Mouse (Mus musculus) lung, postnatal 0 days (tissue): ENCODE measurements at regions not wholly inside any gene's neighbourhood (a gene's known extent, or its start where the extent isn't known, plus 50 kb on each side); places are given as distances from the start of the nearest gene placed in this dataset.

Source experiments
- ATAC-seq: fragments of 200-750 bp; cut with Nextera tagmentation; 2 replicates; pipeline ENCODE4 v1.8.0; 2017; ENCODE audit warnings: moderate library complexity
- DNase-seq: peaks from one replicate; pipeline ENCODE4 v3.0.0-alpha.2; 2016; ENCODE audit warnings: low spot score
- H3K27ac ChIP-seq: fragments of 300-500 bp; sonication (generic); 2 replicates; pipeline ENCODE4 v1.5.1; 2014; ENCODE audit warnings: antibody characterized with exemption, mild to moderate bottlenecking, low read length, mixed read lengths
- H3K27me3 ChIP-seq: fragments of 300-500 bp; sonication (generic); replicated peaks from 2 replicates; pipeline ENCODE4 v1.6.1; 2014; ENCODE audit warnings: low read length, mixed read lengths; ENCODE audit not compliant: insufficient read depth
- H3K36me3 ChIP-seq: fragments of 300-500 bp; sonication (generic); 2 replicates; pipeline ENCODE4 v1.6.1; 2014; ENCODE audit warnings: low read length, mixed read lengths; ENCODE audit not compliant: insufficient read depth
- H3K4me1 ChIP-seq: fragments of 300-500 bp; sonication (generic); 2 replicates; pipeline ENCODE4 v1.6.1; 2014; ENCODE audit warnings: antibody characterized with exemption, low read depth, low read length, mixed read lengths; ENCODE audit not compliant: insufficient read depth
- H3K4me2 ChIP-seq: fragments of 300-500 bp; sonication (generic); replicated peaks from 2 replicates; pipeline ENCODE4 v1.6.1; 2014; ENCODE audit warnings: low read depth, mild to moderate bottlenecking, low read length, moderate library complexity, mixed read lengths
- H3K4me3 ChIP-seq: fragments of 300-500 bp; sonication (generic); 2 replicates; pipeline ENCODE4 v1.5.1; 2014; ENCODE audit warnings: low read depth, low read length
- H3K9ac ChIP-seq: fragments of 300-500 bp; sonication (generic); replicated peaks from 2 replicates; pipeline ENCODE4 v1.6.1; 2014; ENCODE audit warnings: low read depth, mild to moderate bottlenecking
- H3K9me3 ChIP-seq: fragments of 300-500 bp; sonication (generic); 2 replicates; pipeline ENCODE4 v1.6.1; 2016; ENCODE audit warnings: low read length, mixed read lengths
- CTCF ChIP-seq: IDR thresholded peaks from 2 replicates; pipeline ENCODE4 v1.5.1; 2016; ENCODE audit warnings: antibody characterized with exemption, mild to moderate bottlenecking
- EP300 ChIP-seq: IDR thresholded peaks from 2 replicates; pipeline ENCODE4 v1.6.1; 2016; ENCODE audit warnings: antibody characterized with exemption, mild to moderate bottlenecking, control low read depth
- WGBS: fragments of 180-500 bp; shearing (Covaris S2); extraction: QIAGEN DNeasy Blood & Tissue Kit; methylation state at CpG from one replicate; pipeline ENCODE4 v1.1.7; 2014; 5-methylcytosine and 5-hydroxymethylcytosine counted together

DNA sequence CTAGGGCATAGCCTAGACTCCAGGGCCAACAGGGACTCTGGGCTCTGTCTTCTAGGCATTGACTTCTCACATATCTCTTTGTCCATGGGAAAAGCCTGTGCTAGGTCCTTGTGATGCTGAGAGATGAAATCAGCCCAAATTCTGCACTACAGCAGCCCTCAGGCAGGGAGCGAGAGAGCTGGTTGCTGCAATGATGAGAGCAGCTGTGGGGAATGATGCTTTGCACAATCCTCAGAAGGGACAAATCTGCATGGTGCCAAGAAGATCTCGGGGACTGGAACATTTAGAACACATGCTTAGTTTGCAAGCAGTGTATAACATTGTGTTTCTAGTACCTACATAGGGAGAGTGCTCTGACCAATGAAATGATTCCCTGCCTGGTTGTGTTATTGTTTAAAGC is 259.2 kb upstream of the Trib2 start:
- TF ChIP-seq EP300 (no peak), CTCF (peak; percentile 34)
- Histone ChIP-seq H3K36me3 (no peaks in the 10 kb centered on the region), H3K4me3 (no peak overlapping the region), H3K27ac (no peak overlapping the region), H3K9me3 (no peaks in the 10 kb centered on the region), H3K4me1 (no peaks in the 10 kb centered on the region), H3K4me2 (no peak overlapping the region), H3K27me3 (no peaks in the 10 kb centered on the region), H3K9ac (no peak overlapping the region)
- DNase-seq (peak; percentile 66), ATAC-seq (peak; percentile 46; the same call in 1 of the 2 replicates)
- WGBS, result 58% methylated on average over 2 of the region's 2 CpGs

DNA sequence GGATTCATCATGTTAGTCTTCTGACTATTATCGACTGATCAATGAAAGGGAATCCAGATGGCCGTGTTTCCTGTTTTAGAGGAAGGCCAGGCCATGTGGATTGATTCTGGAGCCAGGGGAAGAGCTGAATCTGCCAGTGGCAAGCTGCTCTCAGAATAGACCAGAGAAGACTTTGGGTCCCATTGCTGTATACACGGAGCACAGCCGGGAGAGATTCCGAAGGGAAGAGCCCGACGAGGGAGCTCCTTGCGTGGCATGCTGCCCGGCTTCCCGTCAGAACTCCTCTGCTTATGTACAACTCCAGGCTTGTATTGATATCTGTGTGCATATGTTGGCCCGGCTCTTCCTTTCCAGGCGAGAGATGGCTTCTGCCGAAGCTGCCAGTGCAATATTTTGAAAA is 252.2 kb upstream of the Trib2 start:
- Histone ChIP-seq H3K9me3 (no peaks in the 10 kb centered on the region), H3K4me2 (no peak overlapping the region), H3K4me3 (no peak overlapping the region), H3K9ac (no peak overlapping the region), H3K27me3 (no peaks in the 10 kb centered on the region), H3K36me3 (no peaks in the 10 kb centered on the region), H3K4me1 (no peaks in the 10 kb centered on the region), H3K27ac (no peak overlapping the region)
- DNase-seq, result no peak
- WGBS, result 89% methylated on average over 13 of the region's 13 CpGs
- ATAC-seq, result no peak
- no peak for TF ChIP-seq EP300
- TF ChIP-seq CTCF, result no peak

DNA sequence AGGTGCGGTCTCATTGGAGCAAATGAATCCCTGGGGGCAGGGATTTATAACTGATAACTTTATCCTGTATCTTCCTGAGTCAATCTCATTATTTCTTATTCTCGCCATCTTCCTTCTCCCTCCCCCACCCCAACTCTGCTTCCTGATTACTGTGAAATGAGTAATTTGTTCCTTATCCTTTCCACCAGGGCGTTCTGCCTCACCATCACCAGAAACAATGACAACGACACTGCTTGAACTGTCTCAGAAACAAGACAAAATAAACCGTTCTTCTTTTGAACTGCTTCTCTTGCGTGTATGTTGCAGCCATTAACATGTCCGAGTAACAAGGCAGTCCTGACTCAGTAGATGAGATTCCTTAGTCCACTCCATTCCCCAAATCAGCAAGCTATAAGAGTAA is 246.0 kb upstream of the Trib2 start:
- Histone ChIP-seq H3K36me3 (no peaks in the 10 kb centered on the region), H3K9me3 (no peaks in the 10 kb centered on the region), H3K9ac (no peak overlapping the region), H3K4me1 (no peaks in the 10 kb centered on the region), H3K4me3 (no peak overlapping the region), H3K4me2 (no peak overlapping the region), H3K27me3 (no peaks in the 10 kb centered on the region), H3K27ac (no peak overlapping the region)
- ATAC-seq (no peak), DNase-seq (no peak)
- no peak for TF ChIP-seq EP300
- TF ChIP-seq CTCF, result no peak
- WGBS, result 77% methylated on average over 7 of the region's 7 CpGs

DNA sequence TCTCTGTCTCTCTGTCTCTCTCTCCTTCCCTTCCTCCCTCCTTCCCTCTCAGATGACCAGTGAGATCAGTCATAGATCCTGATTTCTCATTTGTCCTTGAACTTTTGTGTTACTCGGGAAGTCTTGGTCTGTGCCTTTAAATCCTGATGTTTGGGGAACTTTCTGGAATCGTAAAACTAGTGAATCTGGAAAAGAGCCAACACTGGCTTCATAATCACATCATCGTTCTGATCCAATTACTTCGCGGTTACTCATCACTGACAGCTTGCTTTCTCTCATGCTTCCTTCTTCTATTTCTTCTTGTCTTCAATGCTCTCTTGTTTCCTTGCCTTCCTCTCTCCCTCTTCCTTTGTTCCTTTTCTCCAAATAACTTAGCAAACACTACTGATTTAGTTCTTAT is 243.7 kb upstream of the Trib2 start:
- whole genome bisulfite sequencing, result 44% methylated on average over 5 of the region's 5 CpGs
- DNase-seq, result peak; percentile 75

DNA sequence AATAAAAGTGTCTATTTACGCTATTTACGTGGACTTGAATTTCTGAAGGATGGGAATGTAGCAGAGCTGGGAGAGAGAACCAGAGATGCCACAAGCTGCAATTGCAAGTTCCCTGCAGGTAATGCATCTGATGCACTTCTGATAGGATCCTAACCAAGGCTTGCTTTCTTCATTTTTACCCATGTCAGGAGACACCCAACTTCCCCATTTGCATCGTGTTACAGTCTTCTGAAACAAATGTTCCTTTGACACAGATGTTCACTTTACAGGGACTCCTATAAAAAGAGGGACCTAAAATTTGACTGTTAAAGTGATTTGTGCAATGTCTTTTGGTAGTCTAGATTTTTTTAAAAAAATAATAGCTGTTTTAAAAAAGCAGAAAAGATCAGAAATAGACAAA is 241.5 kb upstream of the Trib2 start:
- Histone ChIP-seq H3K27me3 (no peaks in the 10 kb centered on the region), H3K9ac (no peak overlapping the region), H3K4me1 (no peaks in the 10 kb centered on the region), H3K9me3 (no peaks in the 10 kb centered on the region), H3K4me3 (no peak overlapping the region), H3K27ac (no peak overlapping the region), H3K36me3 (no peaks in the 10 kb centered on the region), H3K4me2 (no peak overlapping the region)
- WGBS, result 86% methylated on average over 3 of the region's 3 CpGs
- no peak for TF ChIP-seq CTCF
- TF ChIP-seq EP300, result no peak
- DNase-seq (no peak), ATAC-seq (no peak)

More for the DNA sequence above, 243.7 kb upstream of the Trib2 start:
- H3K27ac ChIP-seq, result no peak overlapping the region
- H3K4me2 ChIP-seq, result no peak overlapping the region
- no peaks in the 10 kb centered on the region for H3K9me3 ChIP-seq
- no peak overlapping the region for H3K4me3 ChIP-seq
- TF ChIP-seq EP300, result no peak
- TF ChIP-seq CTCF, result no peak
- H3K27me3 ChIP-seq, result no peaks in the 10 kb centered on the region
- no peaks in the 10 kb centered on the region for H3K36me3 ChIP-seq
- ATAC-seq, result peak; percentile 14; the same call in 1 of the 2 replicates
- no peaks in the 10 kb centered on the region for H3K4me1 ChIP-seq
- H3K9ac ChIP-seq, result no peak overlapping the region

DNA sequence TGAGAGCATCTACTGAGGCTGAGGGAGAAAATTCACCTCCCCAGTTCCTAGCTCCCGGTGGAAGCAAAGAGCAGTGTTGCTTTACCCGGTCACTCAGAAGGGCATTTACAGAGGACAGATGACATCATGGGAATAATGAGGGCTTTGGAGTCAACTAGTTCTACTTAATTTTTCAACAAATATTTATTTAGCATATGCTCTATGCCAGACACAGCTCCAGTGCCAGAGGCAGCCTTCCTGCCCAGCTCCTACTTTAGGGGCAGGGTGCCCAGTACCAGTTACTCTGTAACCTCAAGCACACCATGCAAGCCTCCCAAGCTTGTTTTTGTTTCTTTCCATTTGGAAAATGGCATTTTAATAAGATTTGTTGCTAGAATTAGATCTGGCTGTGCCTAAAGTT is 240.1 kb upstream of the Trib2 start:
- Histone ChIP-seq H3K4me2 (no peak overlapping the region), H3K36me3 (no peaks in the 10 kb centered on the region), H3K27me3 (no peaks in the 10 kb centered on the region), H3K4me3 (no peak overlapping the region), H3K9me3 (no peaks in the 10 kb centered on the region), H3K4me1 (no peaks in the 10 kb centered on the region), H3K27ac (no peak overlapping the region), H3K9ac (no peak overlapping the region)
- no peak for TF ChIP-seq CTCF
- TF ChIP-seq EP300, result no peak
- 66% methylated on average over 2 of the region's 2 CpGs for WGBS
- DNase-seq, result no peak
- ATAC-seq, result 0 out of 2 replicates have a peak, but pooled peaks have one; percentile 8

DNA sequence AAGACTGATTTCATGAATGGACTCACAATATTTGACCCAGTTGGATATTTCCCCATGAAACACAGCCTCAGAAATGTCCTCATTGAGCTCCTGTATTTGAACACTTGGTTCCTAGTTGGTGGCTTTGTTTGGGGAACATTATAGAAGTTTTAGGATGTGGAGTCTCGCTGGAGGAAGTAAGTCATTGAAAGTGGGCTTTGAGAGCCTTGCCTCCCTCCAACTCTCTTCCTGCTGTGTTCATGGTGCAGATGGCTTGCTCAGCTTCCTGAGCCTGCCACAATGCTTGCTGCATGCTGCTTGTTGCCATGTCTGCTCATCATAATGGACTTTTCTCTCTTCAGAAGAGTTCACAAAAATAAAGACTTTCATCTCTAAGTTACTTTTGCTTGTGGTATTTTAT is 239.5 kb upstream of the Trib2 start:
- H3K4me2 ChIP-seq, result no peak overlapping the region
- H3K36me3 ChIP-seq, result no peaks in the 10 kb centered on the region
- H3K9ac ChIP-seq, result no peak overlapping the region
- no peaks in the 10 kb centered on the region for H3K27me3 ChIP-seq
- H3K27ac ChIP-seq, result no peak overlapping the region
- TF ChIP-seq CTCF (no peak), EP300 (no peak)
- no peak overlapping the region for H3K4me3 ChIP-seq
- no peaks in the 10 kb centered on the region for H3K4me1 ChIP-seq
- no peaks in the 10 kb centered on the region for H3K9me3 ChIP-seq
- no peak for DNase-seq
- 36% methylated on average over 1 of the region's 1 CpGs for WGBS
- ATAC-seq, result no peak
